Mouse (Mus musculus): ENCODE results near the gene AI837181. TPM values are rescaled to one million over a fixed set of nuclear protein-coding genes. Genes with fewer than 3 reads are reported as not detected.

The AI837181 gene
- polyA plus RNA-seq, 1 experiment from 2014 or later = 7.1 TPM

- WGBS (ENCODE audit: insufficient replicate concordance) = 1% methylated on average over 70 of the region's 70 CpGs
- Histone ChIP-seq H3K36me3 (ENCODE audit: control insufficient read depth, insufficient read depth) (no peaks in the 10 kb centered on the region), H3K9me3 (replicated peaks; ENCODE audit: control insufficient read depth, low read length) (no peaks in the 10 kb centered on the region), H3K27me3 (ENCODE audit: control insufficient read depth, insufficient read depth, low read depth, low read length) (peaks cover 52% of the 10 kb centered on the region), H3K4me2 (ENCODE audit: low read depth, low read length) (peak within 1 kb of the TSS; percentile 87), H3K27ac (ENCODE audit: low read length) (no peak within 1 kb of the TSS), H3K4me1 (ENCODE audit: control insufficient read depth, low read depth, low read length) (peaks cover 22% of the 10 kb centered on the region), H3K9ac (ENCODE audit: low read depth, low read length) (peak within 1 kb of the TSS; percentile 28; the same call in 1 of the 2 replicates), H3K4me3 (ENCODE audit: low read depth, low read length) (peak within 1 kb of the TSS; percentile 66)
- ATAC-seq (ENCODE audit: low read depth) = peak; percentile 55
Measured at GRCm38 (mm10) chr19:5447515-5448353, 22.8 kb downstream of the AI837181 start, which contains the start of gene Fosl1. Gene Fosl1, plus strand, starts transcription at chr19:5447547.

- peak; percentile 61 for ATAC-seq (ENCODE audit: low read depth)
- Histone ChIP-seq H3K27ac (ENCODE audit: low read length) (no peak overlapping the region), H3K4me3 (ENCODE audit: low read depth, low read length) (peak overlapping the region; percentile 66), H3K4me2 (ENCODE audit: low read depth, low read length) (peak overlapping the region; percentile 87), H3K9ac (ENCODE audit: low read depth, low read length) (no peak overlapping the region), H3K4me1 (ENCODE audit: control insufficient read depth, low read depth, low read length) (peaks cover 22% of the 10 kb centered on the region), H3K27me3 (ENCODE audit: control insufficient read depth, insufficient read depth, low read depth, low read length) (peaks cover 52% of the 10 kb centered on the region), H3K9me3 (replicated peaks; ENCODE audit: control insufficient read depth, low read length) (no peaks in the 10 kb centered on the region), H3K36me3 (ENCODE audit: control insufficient read depth, insufficient read depth) (no peaks in the 10 kb centered on the region)
- 3% methylated on average over 36 of the region's 36 CpGs for WGBS (ENCODE audit: insufficient replicate concordance)
Measured at GRCm38 (mm10) chr19:5448354-5449150, 23.6 kb downstream of the AI837181 start.

DNA sequence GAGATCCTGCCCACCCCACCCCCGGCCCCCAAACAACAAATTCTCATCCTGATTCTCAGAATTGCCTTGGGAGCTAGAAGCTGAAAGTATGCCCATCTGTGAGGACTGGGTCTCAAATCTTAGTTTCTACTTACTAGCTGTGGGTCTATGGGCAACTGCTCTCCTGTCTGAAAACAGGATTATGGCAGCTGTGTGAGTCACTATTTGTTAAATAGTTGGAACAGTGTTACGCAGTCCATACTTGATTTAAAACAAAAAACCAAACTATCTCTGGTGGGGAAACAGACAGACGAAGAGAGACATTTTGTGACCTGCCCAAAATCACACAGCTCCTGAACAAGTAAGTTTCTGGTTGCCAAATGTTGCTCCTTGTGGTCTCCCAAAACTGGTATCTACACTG, 24.7 kb downstream of the AI837181 start:
- no peaks in the 10 kb centered on the region for H3K9me3 ChIP-seq (replicated peaks; ENCODE audit: control insufficient read depth, low read length)
- no peak overlapping the region for H3K4me2 ChIP-seq (ENCODE audit: low read depth, low read length)
- 59% methylated on average over 3 of the region's 3 CpGs for WGBS (ENCODE audit: insufficient replicate concordance)
- H3K27ac ChIP-seq (ENCODE audit: low read length) = no peak overlapping the region
- H3K4me3 ChIP-seq (ENCODE audit: low read depth, low read length) = no peak overlapping the region
- no peak for ATAC-seq (ENCODE audit: low read depth)
- no peak overlapping the region for H3K9ac ChIP-seq (ENCODE audit: low read depth, low read length)
- no peaks in the 10 kb centered on the region for H3K36me3 ChIP-seq (ENCODE audit: control insufficient read depth, insufficient read depth)
- peaks cover 51% of the 10 kb centered on the region for H3K27me3 ChIP-seq (ENCODE audit: control insufficient read depth, insufficient read depth, low read depth, low read length)
- peaks cover 22% of the 10 kb centered on the region for H3K4me1 ChIP-seq (ENCODE audit: control insufficient read depth, low read depth, low read length)

GRCm38 (mm10) chr19:5451766-5452165, 26.8 kb downstream of the AI837181 start:
- no peak overlapping the region for H3K4me3 ChIP-seq (ENCODE audit: low read depth, low read length)
- H3K27me3 ChIP-seq (ENCODE audit: control insufficient read depth, insufficient read depth, low read depth, low read length) = peaks cover 42% of the 10 kb centered on the region
- peaks cover 35% of the 10 kb centered on the region for H3K4me1 ChIP-seq (ENCODE audit: control insufficient read depth, low read depth, low read length)
- H3K9ac ChIP-seq (ENCODE audit: low read depth, low read length) = no peak overlapping the region
- no peak for ATAC-seq (ENCODE audit: low read depth)
- no peaks in the 10 kb centered on the region for H3K36me3 ChIP-seq (ENCODE audit: control insufficient read depth, insufficient read depth)
- no peak overlapping the region for H3K27ac ChIP-seq (ENCODE audit: low read length)
- 50% methylated on average over 6 of the region's 6 CpGs for WGBS (ENCODE audit: insufficient replicate concordance)
- H3K4me2 ChIP-seq (ENCODE audit: low read depth, low read length) = no peak overlapping the region
- no peaks in the 10 kb centered on the region for H3K9me3 ChIP-seq (replicated peaks; ENCODE audit: control insufficient read depth, low read length)

GRCm38 (mm10) chr19:5455037-5455436, 30.1 kb downstream of the AI837181 start:
- no peak overlapping the region for H3K9ac ChIP-seq (ENCODE audit: low read depth, low read length)
- H3K4me2 ChIP-seq (ENCODE audit: low read depth, low read length) = no peak overlapping the region
- H3K9me3 ChIP-seq (replicated peaks; ENCODE audit: control insufficient read depth, low read length) = no peaks in the 10 kb centered on the region
- no peak overlapping the region for H3K4me3 ChIP-seq (ENCODE audit: low read depth, low read length)
- H3K27me3 ChIP-seq (ENCODE audit: control insufficient read depth, insufficient read depth, low read depth, low read length) = peaks cover 9% of the 10 kb centered on the region
- WGBS (ENCODE audit: insufficient replicate concordance) = 74% methylated on average over 12 of the region's 12 CpGs
- ATAC-seq (ENCODE audit: low read depth) = no peak
- no peak overlapping the region for H3K27ac ChIP-seq (ENCODE audit: low read length)
- H3K36me3 ChIP-seq (ENCODE audit: control insufficient read depth, insufficient read depth) = no peaks in the 10 kb centered on the region
- H3K4me1 ChIP-seq (ENCODE audit: control insufficient read depth, low read depth, low read length) = peaks cover 27% of the 10 kb centered on the region

- no peak for ATAC-seq (ENCODE audit: low read depth)
- H3K36me3 ChIP-seq (ENCODE audit: control insufficient read depth, insufficient read depth) = no peaks in the 10 kb centered on the region
- no peak overlapping the region for H3K9ac ChIP-seq (ENCODE audit: low read depth, low read length)
- H3K27ac ChIP-seq (ENCODE audit: low read length) = no peak overlapping the region
- 0 out of 2 replicates have a peak overlapping the region, but pooled peaks have one; percentile 6 for H3K4me2 ChIP-seq (ENCODE audit: low read depth, low read length)
- peaks cover 4% of the 10 kb centered on the region; the same call in 1 of the 2 replicates for H3K27me3 ChIP-seq (ENCODE audit: control insufficient read depth, insufficient read depth, low read depth, low read length)
- H3K4me3 ChIP-seq (ENCODE audit: low read depth, low read length) = no peak overlapping the region
- no peaks in the 10 kb centered on the region for H3K9me3 ChIP-seq (replicated peaks; ENCODE audit: control insufficient read depth, low read length)
- peaks cover 27% of the 10 kb centered on the region for H3K4me1 ChIP-seq (ENCODE audit: control insufficient read depth, low read depth, low read length)
- WGBS (ENCODE audit: insufficient replicate concordance) = 55% methylated on average over 8 of the region's 8 CpGs
Measured at GRCm38 (mm10) chr19:5455568-5455967, 30.6 kb downstream of the AI837181 start.

DNA sequence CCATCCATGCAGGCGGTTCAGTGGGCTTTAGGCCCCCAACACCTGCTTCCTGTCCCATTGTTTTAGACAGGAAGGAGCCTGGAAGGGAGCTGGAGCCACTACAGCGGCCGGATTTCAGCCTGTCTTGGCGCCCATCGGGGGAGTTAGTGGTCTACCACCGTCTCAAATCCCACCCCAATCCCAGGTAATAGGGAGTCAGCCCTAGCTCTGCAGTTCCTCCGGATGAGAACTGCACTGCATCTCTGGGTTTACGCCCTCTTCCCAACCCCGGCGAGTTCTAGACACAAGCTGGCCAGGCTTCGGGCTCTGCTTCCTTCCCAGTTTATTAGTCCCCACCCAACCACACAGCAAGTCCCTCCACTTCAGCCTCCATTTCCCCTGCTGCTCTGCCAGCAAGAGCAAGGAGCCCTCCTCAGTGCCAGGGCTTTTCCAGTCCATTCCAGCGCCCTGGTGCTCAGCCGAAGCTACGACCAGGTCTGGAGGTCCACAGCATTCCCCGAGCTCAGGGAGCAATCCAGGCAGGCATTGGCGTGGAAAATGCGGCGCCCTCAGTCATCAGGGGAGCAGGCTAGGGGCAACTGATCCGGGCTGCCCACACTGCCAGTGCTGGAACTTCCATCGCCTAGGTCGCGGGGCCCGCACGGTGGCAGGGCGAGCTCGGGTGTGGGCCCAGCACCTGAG, 31.4 kb downstream of the AI837181 start:
- H3K36me3 ChIP-seq (ENCODE audit: control insufficient read depth, insufficient read depth) = no peaks in the 10 kb centered on the region
- peak overlapping the region; percentile 77 for H3K9ac ChIP-seq (ENCODE audit: low read depth, low read length)
- no peaks in the 10 kb centered on the region for H3K27me3 ChIP-seq (ENCODE audit: control insufficient read depth, insufficient read depth, low read depth, low read length)
- H3K4me2 ChIP-seq (ENCODE audit: low read depth, low read length) = peak overlapping the region; percentile 100
- peaks cover 33% of the 10 kb centered on the region for H3K4me1 ChIP-seq (ENCODE audit: control insufficient read depth, low read depth, low read length)
- no peaks in the 10 kb centered on the region for H3K9me3 ChIP-seq (replicated peaks; ENCODE audit: control insufficient read depth, low read length)
- H3K27ac ChIP-seq (ENCODE audit: low read length) = no peak overlapping the region
- ATAC-seq (ENCODE audit: low read depth) = no peak
- H3K4me3 ChIP-seq (ENCODE audit: low read depth, low read length) = peak overlapping the region; percentile 80
- 3% methylated on average over 26 of the region's 26 CpGs for WGBS (ENCODE audit: insufficient replicate concordance)

DNA sequence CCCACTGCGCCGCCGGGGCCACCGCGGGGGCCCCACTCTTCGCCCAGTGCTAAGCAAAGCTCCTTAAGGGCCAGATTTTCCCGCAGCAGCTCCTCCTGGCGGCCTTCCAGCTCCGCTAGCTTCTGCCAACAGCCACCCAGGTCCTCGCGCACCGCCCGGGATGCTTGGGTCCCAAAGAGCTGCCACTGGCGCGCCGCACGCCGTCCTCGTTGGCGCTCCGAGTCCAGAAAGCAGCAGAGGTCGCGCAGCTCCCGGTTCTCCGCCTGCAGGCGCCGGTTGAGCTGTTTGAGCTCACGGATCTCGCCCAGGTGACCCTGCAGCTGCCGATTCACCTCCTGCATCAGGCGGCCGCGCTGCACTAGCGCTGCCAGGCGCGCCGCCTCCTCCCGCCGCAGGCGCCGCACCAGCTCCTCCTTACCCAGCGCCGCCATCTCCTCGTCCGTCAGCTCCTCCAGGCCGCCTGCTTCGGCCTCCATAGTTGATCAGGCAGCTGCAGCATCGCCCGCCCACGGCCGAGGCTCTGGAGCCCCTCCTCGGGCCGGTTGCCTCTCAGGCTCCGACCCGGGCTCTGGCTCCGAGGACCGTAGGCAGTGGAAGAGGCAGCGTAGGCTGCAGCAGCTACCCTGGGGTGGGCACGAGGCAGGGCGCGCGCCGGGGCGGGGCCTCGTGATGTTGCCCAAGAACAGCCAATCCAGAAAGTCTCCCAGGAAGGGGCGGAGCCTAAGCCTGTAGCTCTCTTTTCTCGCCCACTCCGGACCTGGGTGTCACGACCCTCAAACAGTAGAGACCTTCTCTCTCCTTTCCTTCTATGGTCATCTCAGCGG, 32.2 kb downstream of the AI837181 start:
- Histone ChIP-seq H3K36me3 (ENCODE audit: control insufficient read depth, insufficient read depth) (no peaks in the 10 kb centered on the region), H3K9ac (ENCODE audit: low read depth, low read length) (peak overlapping the region; percentile 77), H3K27ac (ENCODE audit: low read length) (peak overlapping the region; percentile 78), H3K27me3 (ENCODE audit: control insufficient read depth, insufficient read depth, low read depth, low read length) (no peaks in the 10 kb centered on the region), H3K4me3 (ENCODE audit: low read depth, low read length) (peak overlapping the region; percentile 80), H3K9me3 (replicated peaks; ENCODE audit: control insufficient read depth, low read length) (no peaks in the 10 kb centered on the region), H3K4me2 (ENCODE audit: low read depth, low read length) (peak overlapping the region; percentile 100), H3K4me1 (ENCODE audit: control insufficient read depth, low read depth, low read length) (peaks cover 34% of the 10 kb centered on the region)
- under 1% methylated on average over 69 of the region's 70 CpGs for WGBS (ENCODE audit: insufficient replicate concordance)
- peak; percentile 89 for ATAC-seq (ENCODE audit: low read depth)
